Mouse (Mus musculus): ENCODE measurements around the gene Serpine2. TPM values are rescaled to one million over a fixed set of nuclear protein-coding genes. Genes with fewer than 3 reads are reported as not detected.

Serpine2 gene
- polyA plus RNA-seq, 1 experiment from 2014 or later = 63.8 TPM

- WGBS = 81% methylated on average over 14 of the region's 14 CpGs
These were observed 36.9 kb downstream of the Serpine2 start for GRCm38 (mm10) chr1:79823951-79824633.

GRCm38 (mm10) chr1:79822806-79823525 lies 38.0 kb downstream of the Serpine2 start:
- ATAC-seq (ENCODE audit: low FRiP score) (no peak), DNase-seq (ENCODE audit: low spot score, missing footprints) (no peak)
- H3K4me2 ChIP-seq = no peak overlapping the region
- no peaks in the 10 kb centered on the region for H3K27me3 ChIP-seq (ENCODE audit: control insufficient read depth, insufficient read depth, low read length)
- no peak overlapping the region for H3K27ac ChIP-seq (ENCODE audit: low read depth, low read length)
- no peaks in the 10 kb centered on the region for H3K9me3 ChIP-seq (ENCODE audit: control insufficient read depth, low read length)
- no peaks in the 10 kb centered on the region for H3K4me1 ChIP-seq (ENCODE audit: control insufficient read depth, insufficient read depth, low read length)
- H3K4me3 ChIP-seq (ENCODE audit: low read depth, low read length) = no peak overlapping the region
- WGBS = 85% methylated on average over 13 of the region's 13 CpGs
- no peaks in the 10 kb centered on the region for H3K36me3 ChIP-seq (ENCODE audit: control insufficient read depth, insufficient read depth, low read length)
- H3K9ac ChIP-seq (ENCODE audit: low read length) = no peak overlapping the region

More at GRCm38 (mm10) chr1:79823951-79824633, 36.9 kb downstream of the Serpine2 start:
- Histone ChIP-seq H3K27ac (ENCODE audit: low read depth, low read length) (no peak overlapping the region), H3K4me1 (ENCODE audit: control insufficient read depth, insufficient read depth, low read length) (no peaks in the 10 kb centered on the region), H3K4me3 (ENCODE audit: low read depth, low read length) (no peak overlapping the region), H3K4me2 (no peak overlapping the region), H3K9ac (ENCODE audit: low read length) (no peak overlapping the region), H3K27me3 (ENCODE audit: control insufficient read depth, insufficient read depth, low read length) (no peaks in the 10 kb centered on the region), H3K36me3 (ENCODE audit: control insufficient read depth, insufficient read depth, low read length) (no peaks in the 10 kb centered on the region), H3K9me3 (ENCODE audit: control insufficient read depth, low read length) (no peaks in the 10 kb centered on the region)
- no peak for ATAC-seq (ENCODE audit: low FRiP score)
- no peak for DNase-seq (ENCODE audit: low spot score, missing footprints)

- no peak overlapping the region for H3K4me3 ChIP-seq (ENCODE audit: low read depth, low read length)
- 93% methylated on average over 11 of the region's 11 CpGs for WGBS
- H3K9ac ChIP-seq (ENCODE audit: low read length) = no peak overlapping the region
- H3K4me2 ChIP-seq = no peak overlapping the region
- no peaks in the 10 kb centered on the region for H3K36me3 ChIP-seq (ENCODE audit: control insufficient read depth, insufficient read depth, low read length)
- no peaks in the 10 kb centered on the region for H3K9me3 ChIP-seq (ENCODE audit: control insufficient read depth, low read length)
- no peaks in the 10 kb centered on the region for H3K4me1 ChIP-seq (ENCODE audit: control insufficient read depth, insufficient read depth, low read length)
- ATAC-seq (ENCODE audit: low FRiP score) = no peak
- no peak overlapping the region for H3K27ac ChIP-seq (ENCODE audit: low read depth, low read length)
- DNase-seq (ENCODE audit: low spot score, missing footprints) = no peak
- no peaks in the 10 kb centered on the region for H3K27me3 ChIP-seq (ENCODE audit: control insufficient read depth, insufficient read depth, low read length)
These were observed 41.6 kb downstream of the Serpine2 start for GRCm38 (mm10) chr1:79819296-79819879.

- no peak overlapping the region for H3K9ac ChIP-seq (ENCODE audit: low read length)
These were observed 45.5 kb downstream of the Serpine2 start for GRCm38 (mm10) chr1:79815446-79815845.

GRCm38 (mm10) chr1:79809447-79809846 lies 51.5 kb downstream of the Serpine2 start:
- Histone ChIP-seq H3K27ac (ENCODE audit: low read depth, low read length) (no peak overlapping the region), H3K27me3 (ENCODE audit: control insufficient read depth, insufficient read depth, low read length) (no peaks in the 10 kb centered on the region), H3K36me3 (ENCODE audit: control insufficient read depth, insufficient read depth, low read length) (no peaks in the 10 kb centered on the region), H3K4me3 (ENCODE audit: low read depth, low read length) (no peak overlapping the region), H3K4me2 (no peak overlapping the region), H3K9me3 (ENCODE audit: control insufficient read depth, low read length) (no peaks in the 10 kb centered on the region), H3K4me1 (ENCODE audit: control insufficient read depth, insufficient read depth, low read length) (no peaks in the 10 kb centered on the region), H3K9ac (ENCODE audit: low read length) (no peak overlapping the region)
- WGBS = 89% methylated on average over 3 of the region's 3 CpGs
- DNase-seq (ENCODE audit: low spot score, missing footprints) = no peak
- no peak for ATAC-seq (ENCODE audit: low FRiP score)

More at GRCm38 (mm10) chr1:79815446-79815845, 45.5 kb downstream of the Serpine2 start:
- ATAC-seq (ENCODE audit: low FRiP score) = no peak
- no peak for DNase-seq (ENCODE audit: low spot score, missing footprints)
- H3K27ac ChIP-seq (ENCODE audit: low read depth, low read length) = no peak overlapping the region
- H3K4me1 ChIP-seq (ENCODE audit: control insufficient read depth, insufficient read depth, low read length) = no peaks in the 10 kb centered on the region
- H3K4me3 ChIP-seq (ENCODE audit: low read depth, low read length) = no peak overlapping the region
- no peaks in the 10 kb centered on the region for H3K27me3 ChIP-seq (ENCODE audit: control insufficient read depth, insufficient read depth, low read length)
- H3K4me2 ChIP-seq = no peak overlapping the region
- no peaks in the 10 kb centered on the region for H3K36me3 ChIP-seq (ENCODE audit: control insufficient read depth, insufficient read depth, low read length)
- no peaks in the 10 kb centered on the region for H3K9me3 ChIP-seq (ENCODE audit: control insufficient read depth, low read length)
- 93% methylated on average over 3 of the region's 3 CpGs for WGBS

- ATAC-seq (ENCODE audit: low FRiP score) (no peak), DNase-seq (ENCODE audit: low spot score, missing footprints) (no peak)
- no peaks in the 10 kb centered on the region for H3K9me3 ChIP-seq (ENCODE audit: control insufficient read depth, low read length)
- whole genome bisulfite sequencing = 92% methylated on average over 5 of the region's 5 CpGs
- no peaks in the 10 kb centered on the region for H3K36me3 ChIP-seq (ENCODE audit: control insufficient read depth, insufficient read depth, low read length)
- H3K4me1 ChIP-seq (ENCODE audit: control insufficient read depth, insufficient read depth, low read length) = no peaks in the 10 kb centered on the region
- H3K27me3 ChIP-seq (ENCODE audit: control insufficient read depth, insufficient read depth, low read length) = no peaks in the 10 kb centered on the region
- no peak overlapping the region for H3K4me3 ChIP-seq (ENCODE audit: low read depth, low read length)
- no peak overlapping the region for H3K27ac ChIP-seq (ENCODE audit: low read depth, low read length)
- no peak overlapping the region for H3K4me2 ChIP-seq
- H3K9ac ChIP-seq (ENCODE audit: low read length) = no peak overlapping the region
These were observed 54.1 kb downstream of the Serpine2 start for GRCm38 (mm10) chr1:79806865-79807264.

- Histone ChIP-seq H3K27ac (ENCODE audit: low read depth, low read length) (no peak overlapping the region), H3K4me2 (no peak overlapping the region), H3K36me3 (ENCODE audit: control insufficient read depth, insufficient read depth, low read length) (no peaks in the 10 kb centered on the region), H3K9me3 (ENCODE audit: control insufficient read depth, low read length) (no peaks in the 10 kb centered on the region), H3K4me1 (ENCODE audit: control insufficient read depth, insufficient read depth, low read length) (no peaks in the 10 kb centered on the region), H3K4me3 (ENCODE audit: low read depth, low read length) (no peak overlapping the region), H3K9ac (ENCODE audit: low read length) (no peak overlapping the region), H3K27me3 (ENCODE audit: control insufficient read depth, insufficient read depth, low read length) (no peaks in the 10 kb centered on the region)
- ATAC-seq (ENCODE audit: low FRiP score) = no peak
- DNase-seq (ENCODE audit: low spot score, missing footprints) = no peak
- WGBS = 93% methylated on average over 7 of the region's 7 CpGs
These were observed 57.4 kb downstream of the Serpine2 start for GRCm38 (mm10) chr1:79803614-79804013.

GRCm38 (mm10) chr1:79802858-79803427 lies 58.0 kb downstream of the Serpine2 start:
- DNase-seq (ENCODE audit: low spot score, missing footprints) = no peak
- no peak overlapping the region for H3K4me3 ChIP-seq (ENCODE audit: low read depth, low read length)
- no peak overlapping the region for H3K9ac ChIP-seq (ENCODE audit: low read length)
- no peaks in the 10 kb centered on the region for H3K36me3 ChIP-seq (ENCODE audit: control insufficient read depth, insufficient read depth, low read length)
- ATAC-seq (ENCODE audit: low FRiP score) = peak; percentile 42; the same call in 1 of the 2 replicates
- no peak overlapping the region for H3K4me2 ChIP-seq
- no peaks in the 10 kb centered on the region for H3K27me3 ChIP-seq (ENCODE audit: control insufficient read depth, insufficient read depth, low read length)
- no peaks in the 10 kb centered on the region for H3K9me3 ChIP-seq (ENCODE audit: control insufficient read depth, low read length)
- no peaks in the 10 kb centered on the region for H3K4me1 ChIP-seq (ENCODE audit: control insufficient read depth, insufficient read depth, low read length)
- no peak overlapping the region for H3K27ac ChIP-seq (ENCODE audit: low read depth, low read length)
- 79% methylated on average over 11 of the region's 11 CpGs for WGBS

- Histone ChIP-seq H3K27me3 (ENCODE audit: control insufficient read depth, insufficient read depth, low read length) (no peaks in the 10 kb centered on the region), H3K4me2 (no peak overlapping the region), H3K4me3 (ENCODE audit: low read depth, low read length) (no peak overlapping the region), H3K27ac (ENCODE audit: low read depth, low read length) (no peak overlapping the region), H3K9me3 (ENCODE audit: control insufficient read depth, low read length) (no peaks in the 10 kb centered on the region), H3K4me1 (ENCODE audit: control insufficient read depth, insufficient read depth, low read length) (no peaks in the 10 kb centered on the region), H3K9ac (ENCODE audit: low read length) (no peak overlapping the region), H3K36me3 (ENCODE audit: control insufficient read depth, insufficient read depth, low read length) (no peaks in the 10 kb centered on the region)
- DNase-seq (ENCODE audit: low spot score, missing footprints) = no peak
- WGBS = 88% methylated on average over 3 of the region's 3 CpGs
- ATAC-seq (ENCODE audit: low FRiP score) = no peak
These were observed 63.9 kb downstream of the Serpine2 start for GRCm38 (mm10) chr1:79797084-79797483.

Data from midbrain, embryonic 11.5 days (tissue).